Mouse (Mus musculus): ENCODE results near the gene Erbb2. TPM values are rescaled to one million over a fixed set of nuclear protein-coding genes. Genes with fewer than 3 reads are reported as not detected.
A peak's percentile ranks its signal among the peaks of the same experiment; 100 is the strongest.

Gene Erbb2
- polyA plus RNA-seq, 1 experiment = 1.6 TPM

DNA sequence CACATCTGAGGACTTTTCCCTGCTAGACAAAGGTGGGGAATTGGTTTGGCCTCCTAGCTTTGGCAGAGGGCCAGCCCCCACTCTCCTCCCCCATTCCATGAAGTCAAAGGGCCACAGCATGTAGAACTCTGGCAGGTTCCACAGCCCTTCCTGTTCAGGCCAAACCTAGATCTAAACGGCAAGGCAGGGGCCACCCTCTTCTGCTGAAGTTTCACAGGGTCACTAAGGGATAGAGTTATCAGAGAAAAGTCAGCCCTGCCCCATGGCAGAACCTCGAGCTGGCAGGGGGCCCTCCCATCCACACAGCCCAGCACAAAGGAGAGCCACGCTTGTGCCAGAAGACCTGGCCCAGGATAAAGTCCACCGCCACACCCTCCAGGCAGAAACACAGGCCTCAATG, 17.2 kb upstream of the Erbb2 start:
- Histone ChIP-seq H3K27me3 (ENCODE audit: control insufficient read depth, insufficient read depth, low read length) (no peaks in the 10 kb centered on the region), H3K27ac (ENCODE audit: insufficient read depth, low read length) (no peak overlapping the region), H3K4me3 (replicated peaks; ENCODE audit: insufficient read depth, low read depth, low read length) (no peak overlapping the region), H3K4me1 (ENCODE audit: control insufficient read depth, insufficient read depth, low read length) (no peaks in the 10 kb centered on the region)
- no peak for DNase-seq
- 30% methylated on average over 4 of the region's 4 CpGs for WGBS
- TF ChIP-seq CTCF (IDR thresholded peaks at IDR 0.05; ENCODE audit: borderline replicate concordance, insufficient read depth, low read depth, low read length) = no peak

DNA sequence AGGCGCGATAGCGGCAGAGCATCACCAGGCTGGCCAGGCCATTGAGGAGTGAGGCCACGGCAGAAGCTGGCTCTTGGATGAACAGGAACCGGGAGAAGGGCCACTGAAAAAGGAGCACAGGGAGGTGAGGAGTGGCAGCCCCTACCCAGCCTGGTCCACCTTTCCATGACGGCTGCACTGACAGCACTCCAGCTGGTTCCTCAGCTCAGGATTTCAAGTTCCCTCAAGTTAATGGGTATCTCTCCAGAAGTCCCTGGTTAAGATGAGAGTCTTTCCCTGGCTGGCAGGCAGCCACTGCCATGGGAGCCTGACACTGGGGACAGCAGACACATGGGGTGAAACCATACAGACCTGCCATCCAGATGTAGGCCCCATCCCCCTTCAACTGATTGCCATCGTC, 14.3 kb upstream of the Erbb2 start:
- H3K27ac ChIP-seq (ENCODE audit: insufficient read depth, low read length) = no peak overlapping the region
- peaks cover 3% of the 10 kb centered on the region; the same call in 1 of the 2 replicates for H3K4me1 ChIP-seq (ENCODE audit: control insufficient read depth, insufficient read depth, low read length)
- TF ChIP-seq CTCF (IDR thresholded peaks at IDR 0.05; ENCODE audit: borderline replicate concordance, insufficient read depth, low read depth, low read length) (no peak), POLR2A (IDR thresholded peaks at IDR 0.05; ENCODE audit: borderline replicate concordance, insufficient read depth, low read length) (no peak)
- 88% methylated on average over 7 of the region's 7 CpGs for WGBS
- no peaks in the 10 kb centered on the region for H3K27me3 ChIP-seq (ENCODE audit: control insufficient read depth, insufficient read depth, low read length)
- no peak overlapping the region for H3K4me3 ChIP-seq (replicated peaks; ENCODE audit: insufficient read depth, low read depth, low read length)
- no peak for DNase-seq

DNA sequence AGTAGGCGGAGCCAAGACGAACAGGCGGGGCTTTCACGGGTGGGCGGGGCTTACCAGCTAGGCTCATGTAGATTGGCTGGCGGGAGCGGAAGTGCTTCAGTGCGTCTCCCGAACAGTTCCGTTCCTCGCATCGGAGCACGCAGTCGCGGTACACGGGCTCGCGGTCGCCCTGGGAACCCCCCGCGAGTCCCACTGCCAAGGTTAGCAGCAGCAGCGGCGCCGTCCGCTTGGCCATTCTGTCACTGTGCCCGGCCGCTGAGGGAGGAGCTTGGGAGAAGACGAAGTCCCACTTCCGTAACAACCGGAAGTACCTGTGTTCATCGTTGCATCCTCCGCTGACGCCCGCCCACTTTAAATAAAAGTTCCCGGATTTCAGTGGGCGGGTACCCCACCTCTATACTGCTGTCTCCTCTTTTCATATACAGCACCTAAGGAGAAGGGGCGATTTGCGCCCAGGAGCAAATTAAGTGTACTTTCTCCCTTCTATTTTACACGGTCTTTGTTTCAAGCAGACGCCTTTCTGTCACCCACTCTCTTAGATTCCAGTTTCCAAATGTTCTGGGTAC, 12.0 kb upstream of the Erbb2 start, which contains the start of gene Pgap3:
Pgap3 (minus strand) TSS at position 330 of the 566 bp plus-strand sequence.
- H3K27me3 ChIP-seq (ENCODE audit: control insufficient read depth, insufficient read depth, low read length) = no peaks in the 10 kb centered on the region
- H3K4me3 ChIP-seq (replicated peaks; ENCODE audit: insufficient read depth, low read depth, low read length) = peak within 1 kb of the TSS; percentile 83
- TF ChIP-seq CTCF (IDR thresholded peaks at IDR 0.05; ENCODE audit: borderline replicate concordance, insufficient read depth, low read depth, low read length) = no peak
- peak; percentile 70; the same call in 1 of the 2 replicates for TF ChIP-seq POLR2A (IDR thresholded peaks at IDR 0.05; ENCODE audit: borderline replicate concordance, insufficient read depth, low read length)
- peaks cover 3% of the 10 kb centered on the region; the same call in 1 of the 2 replicates for H3K4me1 ChIP-seq (ENCODE audit: control insufficient read depth, insufficient read depth, low read length)
- H3K27ac ChIP-seq (ENCODE audit: insufficient read depth, low read length) = peak within 1 kb of the TSS; percentile 95
- WGBS = under 1% methylated on average over 40 of the region's 40 CpGs
- peak; percentile 89 to 91 for DNase-seq

DNA sequence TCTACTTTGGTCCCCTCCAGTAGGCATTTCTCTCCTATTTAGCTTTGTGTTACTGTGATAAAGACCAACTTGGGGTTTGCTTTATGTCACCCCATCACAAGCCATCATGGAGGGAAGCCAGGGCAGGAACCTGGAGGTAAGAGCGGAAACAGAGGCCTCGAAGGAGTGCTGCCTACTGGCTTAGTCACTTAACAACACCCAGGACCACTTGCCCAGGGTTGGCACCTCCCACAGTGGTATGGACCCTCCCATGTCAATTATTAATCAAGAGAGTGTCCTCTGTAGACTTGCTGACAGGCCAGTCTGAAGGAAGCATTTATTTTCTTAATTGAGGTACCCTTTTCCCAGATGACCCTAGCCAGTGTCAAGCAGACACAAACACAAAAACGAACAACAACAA, 11.5 kb upstream of the Erbb2 start:
- no peak for TF ChIP-seq CTCF (IDR thresholded peaks at IDR 0.05; ENCODE audit: borderline replicate concordance, insufficient read depth, low read depth, low read length)
- TF ChIP-seq POLR2A (IDR thresholded peaks at IDR 0.05; ENCODE audit: borderline replicate concordance, insufficient read depth, low read length) = no peak
- WGBS = 65% methylated on average over 3 of the region's 3 CpGs
- peak overlapping the region; percentile 83 for H3K4me3 ChIP-seq (replicated peaks; ENCODE audit: insufficient read depth, low read depth, low read length)
- DNase-seq = no peak
- no peak overlapping the region for H3K27ac ChIP-seq (ENCODE audit: insufficient read depth, low read length)
- H3K4me1 ChIP-seq (ENCODE audit: control insufficient read depth, insufficient read depth, low read length) = peaks cover 3% of the 10 kb centered on the region; the same call in 1 of the 2 replicates
- H3K27me3 ChIP-seq (ENCODE audit: control insufficient read depth, insufficient read depth, low read length) = no peaks in the 10 kb centered on the region

DNA sequence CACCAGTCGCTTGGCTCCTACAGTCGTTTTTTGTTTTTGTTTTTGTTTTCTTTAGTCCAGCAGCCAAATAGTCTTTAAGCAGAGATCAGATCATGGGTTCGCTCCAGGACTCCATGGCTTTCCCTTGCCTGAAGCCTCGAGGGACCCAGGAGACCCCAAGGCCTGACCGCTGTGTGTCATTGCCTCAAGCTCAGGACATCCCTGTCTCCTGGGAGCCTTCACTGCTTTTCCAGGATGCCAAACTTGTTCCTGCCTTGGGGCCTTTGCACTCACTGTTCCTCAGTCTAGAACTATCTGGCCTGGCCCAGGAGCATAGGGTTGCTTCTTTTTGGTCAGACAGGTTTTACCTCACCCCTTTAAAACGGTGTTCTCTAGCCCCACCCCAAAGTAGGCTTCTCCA, 5.6 kb upstream of the Erbb2 start:
- H3K4me1 ChIP-seq (ENCODE audit: control insufficient read depth, insufficient read depth, low read length) = no peaks in the 10 kb centered on the region
- H3K27ac ChIP-seq (ENCODE audit: insufficient read depth, low read length) = no peak overlapping the region
- TF ChIP-seq POLR2A (IDR thresholded peaks at IDR 0.05; ENCODE audit: borderline replicate concordance, insufficient read depth, low read length) (no peak), CTCF (IDR thresholded peaks at IDR 0.05; ENCODE audit: borderline replicate concordance, insufficient read depth, low read depth, low read length) (no peak)
- H3K4me3 ChIP-seq (replicated peaks; ENCODE audit: insufficient read depth, low read depth, low read length) = no peak overlapping the region
- no peaks in the 10 kb centered on the region; the same call in 1 of the 2 replicates for H3K27me3 ChIP-seq (ENCODE audit: control insufficient read depth, insufficient read depth, low read length)
- WGBS = 69% methylated on average over 6 of the region's 6 CpGs
- DNase-seq = no peak

DNA sequence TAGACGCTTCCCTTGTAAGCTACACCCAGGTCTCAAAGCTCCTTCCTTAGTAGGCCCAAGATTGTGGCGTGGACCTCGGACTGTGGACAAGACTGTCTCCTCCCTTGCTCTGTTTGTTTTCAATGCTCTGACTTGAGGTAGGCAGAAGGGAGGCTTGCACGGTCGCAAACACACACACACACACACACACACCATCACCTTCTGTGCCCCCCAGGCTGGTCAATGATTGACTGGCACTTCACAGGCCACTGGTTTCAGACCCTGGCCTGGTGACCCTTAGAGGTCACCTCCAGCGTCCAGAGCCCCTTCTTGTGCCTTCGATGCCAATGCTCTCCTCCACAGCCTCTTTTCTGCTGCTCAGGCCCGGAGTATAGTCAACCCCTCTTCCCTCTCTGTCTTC, 3.4 kb upstream of the Erbb2 start:
- 64% methylated on average over 8 of the region's 8 CpGs for WGBS
- peaks cover 6% of the 10 kb centered on the region; the same call in 1 of the 2 replicates for H3K27me3 ChIP-seq (ENCODE audit: control insufficient read depth, insufficient read depth, low read length)
- H3K4me3 ChIP-seq (replicated peaks; ENCODE audit: insufficient read depth, low read depth, low read length) = no peak overlapping the region
- H3K27ac ChIP-seq (ENCODE audit: insufficient read depth, low read length) = no peak overlapping the region
- H3K4me1 ChIP-seq (ENCODE audit: control insufficient read depth, insufficient read depth, low read length) = no peaks in the 10 kb centered on the region; the same call in 1 of the 2 replicates
- no peak for TF ChIP-seq POLR2A (IDR thresholded peaks at IDR 0.05; ENCODE audit: borderline replicate concordance, insufficient read depth, low read length)
- TF ChIP-seq CTCF (IDR thresholded peaks at IDR 0.05; ENCODE audit: borderline replicate concordance, insufficient read depth, low read depth, low read length) = no peak
- no peak for DNase-seq

DNA sequence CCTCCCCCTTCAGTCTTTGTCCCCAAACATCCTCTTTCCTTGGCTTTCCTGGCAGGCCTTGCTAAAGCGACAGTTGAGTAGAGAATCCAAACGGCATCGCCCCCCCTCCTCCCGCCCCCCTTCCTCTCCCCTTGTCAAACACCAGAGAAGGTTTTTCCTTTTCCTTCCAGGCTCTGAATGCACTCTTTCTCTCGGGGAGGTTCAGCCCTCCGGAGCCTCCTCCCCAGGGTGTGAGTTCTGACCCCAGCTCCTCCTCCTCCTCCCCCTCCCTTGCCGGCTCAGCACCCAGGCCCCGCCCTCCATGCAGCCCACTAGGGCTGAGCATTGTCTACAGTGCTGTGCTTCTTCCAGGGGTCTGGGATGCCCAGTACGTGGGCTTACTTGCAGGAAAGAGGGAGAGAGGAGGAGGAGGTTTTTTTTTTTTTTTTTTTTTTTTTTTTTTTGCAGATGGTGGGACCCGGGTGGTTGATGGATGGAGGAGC, 2.9 kb upstream of the Erbb2 start:
- H3K4me1 ChIP-seq (ENCODE audit: control insufficient read depth, insufficient read depth, low read length) = no peaks in the 10 kb centered on the region; the same call in 1 of the 2 replicates
- no peak for DNase-seq
- TF ChIP-seq POLR2A (IDR thresholded peaks at IDR 0.05; ENCODE audit: borderline replicate concordance, insufficient read depth, low read length) (no peak), CTCF (IDR thresholded peaks at IDR 0.05; ENCODE audit: borderline replicate concordance, insufficient read depth, low read depth, low read length) (no peak)
- 8% methylated on average over 10 of the region's 10 CpGs for WGBS
- H3K27ac ChIP-seq (ENCODE audit: insufficient read depth, low read length) = no peak overlapping the region
- H3K27me3 ChIP-seq (ENCODE audit: control insufficient read depth, insufficient read depth, low read length) = peaks cover 6% of the 10 kb centered on the region; the same call in 1 of the 2 replicates
- no peak overlapping the region for H3K4me3 ChIP-seq (replicated peaks; ENCODE audit: insufficient read depth, low read depth, low read length)

DNA sequence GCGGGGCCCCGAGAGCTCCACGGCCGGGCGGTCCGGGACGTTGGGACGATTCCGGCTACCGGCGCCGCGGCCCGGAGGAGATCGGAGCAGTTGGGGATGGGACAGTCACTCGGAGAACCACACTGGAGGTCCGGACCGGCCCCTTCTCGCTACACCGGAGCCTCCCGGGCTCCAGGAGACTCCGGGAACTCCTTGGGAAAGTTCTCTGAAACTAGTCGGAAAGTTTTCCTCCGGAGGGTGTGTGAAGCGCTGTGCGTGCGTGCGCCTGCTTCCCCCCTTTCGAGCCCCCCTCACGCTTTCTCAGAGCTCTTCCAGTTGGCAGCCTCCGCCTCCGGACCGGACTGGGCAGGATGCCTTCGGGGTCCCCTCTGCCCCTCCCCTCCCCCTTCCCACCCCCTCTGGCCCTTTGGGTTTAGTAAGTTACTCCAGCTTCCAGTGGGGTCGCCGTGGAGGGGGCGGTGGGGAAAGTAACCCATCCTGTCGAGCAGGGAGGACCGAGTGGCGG, 579 bp downstream of the Erbb2 start:
- no peak overlapping the region for H3K27ac ChIP-seq (ENCODE audit: insufficient read depth, low read length)
- DNase-seq = no peak
- H3K27me3 ChIP-seq (ENCODE audit: control insufficient read depth, insufficient read depth, low read length) = peaks cover 6% of the 10 kb centered on the region; the same call in 1 of the 2 replicates
- TF ChIP-seq CTCF (IDR thresholded peaks at IDR 0.05; ENCODE audit: borderline replicate concordance, insufficient read depth, low read depth, low read length) = no peak
- no peak for TF ChIP-seq POLR2A (IDR thresholded peaks at IDR 0.05; ENCODE audit: borderline replicate concordance, insufficient read depth, low read length)
- no peaks in the 10 kb centered on the region; the same call in 1 of the 2 replicates for H3K4me1 ChIP-seq (ENCODE audit: control insufficient read depth, insufficient read depth, low read length)
- H3K4me3 ChIP-seq (replicated peaks; ENCODE audit: insufficient read depth, low read depth, low read length) = peak overlapping the region; percentile 25
- under 1% methylated on average over 40 of the region's 40 CpGs for WGBS

Measured in cerebellum, adult 2 months (tissue).